ENCODE assay signal across 8 mouse cellular contexts in the genomic region with DNA sequence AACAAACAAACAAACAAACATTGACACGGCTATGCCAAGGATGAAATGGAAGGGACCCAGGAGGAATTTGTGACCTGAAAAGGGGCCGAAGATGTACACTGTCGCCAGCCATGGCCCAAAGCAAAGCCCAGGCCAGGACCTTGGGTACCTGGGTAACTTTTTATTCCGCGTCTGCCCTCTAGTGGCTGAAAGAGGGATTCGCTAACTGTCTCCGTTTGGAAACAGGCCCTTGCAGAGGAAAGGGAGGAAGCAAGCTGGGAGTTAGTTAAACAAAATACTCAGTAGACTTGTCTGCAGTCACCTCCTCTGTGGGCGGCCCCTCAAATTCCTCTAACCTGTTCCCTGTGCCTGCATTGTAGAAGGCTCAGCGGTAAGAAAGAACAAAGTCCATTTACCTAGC.
DNase-seq lines count a peak whose midpoint lies in the region; TF ChIP-seq lines count a peak whose summit lies in the region.

No protein-coding gene starts in this region.

- H3K4me3 ChIP-seq in E14TG2a.4 (replicated peaks; ENCODE audit: low read length), result no peak overlapping the region
- no peak overlapping the region for H3K4me3 ChIP-seq in heart, embryonic 10.5 days
- no peak overlapping the region for H3K4me3 ChIP-seq in lung, adult 2 months (replicated peaks; ENCODE audit: extremely low read depth, low read depth, low read length)

- TF ChIP-seq POLR2A in lung, adult 2 months (IDR thresholded peaks at IDR 0.05; ENCODE audit: borderline replicate concordance, extremely low read depth, low read depth, low read length), result no peak

- no peaks in the 10 kb centered on the region for H3K9me3 ChIP-seq in E14TG2a.4 (ENCODE audit: low read length)
- H3K9me3 ChIP-seq in heart, embryonic 10.5 days, result no peaks in the 10 kb centered on the region

- peaks cover 30% of the 10 kb centered on the region for H3K27me3 ChIP-seq in E14TG2a.4 (ENCODE audit: insufficient read depth, low read length)
- H3K27me3 ChIP-seq in heart, embryonic 10.5 days (ENCODE audit: insufficient read depth, poor library complexity, severe bottlenecking), result no peaks in the 10 kb centered on the region; the same call in 1 of the 2 replicates

- peak; percentile 76 for TF ChIP-seq CTCF in E14TG2a.4 (conservative IDR thresholded peaks at IDR 0.05; ENCODE audit: low read length)
- TF ChIP-seq CTCF in lung, adult 2 months (IDR thresholded peaks at IDR 0.05; ENCODE audit: insufficient read depth, low read length), result peak; percentile 66

- DNase-seq in adrenal gland, adult 18-20 months (ENCODE audit: low spot score in 2 of 2), result peak; percentile 60 to 68
- peak; percentile 85 for DNase-seq in embryo, embryonic 11 days
- peak; percentile 79 for DNase-seq in heart, embryonic 10.5 days (ENCODE audit: low spot score)
- peak; percentile 84 to 88 for DNase-seq in kidney, postnatal 4 days
- peak; percentile 50 for DNase-seq in lung, adult 2 months
- peak; percentile 86 for DNase-seq in retina, embryonic 14.5 days (ENCODE audit: low spot score)
- DNase-seq in urinary bladder, postnatal 4 days (ENCODE audit: low spot score in 2 of 2), result peak; percentile 39 to 68

- no peaks in the 10 kb centered on the region for H3K36me3 ChIP-seq in E14TG2a.4 (ENCODE audit: insufficient read depth, low read length)
- H3K36me3 ChIP-seq in heart, embryonic 10.5 days, result no peaks in the 10 kb centered on the region

- H3K27ac ChIP-seq in heart, embryonic 10.5 days, result no peak overlapping the region

- 9% methylated on average over 9 of the region's 9 CpGs for WGBS in heart, embryonic 10.5 days
- 10% methylated on average over 9 of the region's 9 CpGs for WGBS in lung, adult 2 months

- H3K4me1 ChIP-seq in E14TG2a.4 (replicated peaks; ENCODE audit: low read depth, low read length), result peaks cover 45% of the 10 kb centered on the region
- peaks cover 11% of the 10 kb centered on the region for H3K4me1 ChIP-seq in heart, embryonic 10.5 days
- H3K4me1 ChIP-seq in lung, adult 2 months (ENCODE audit: control insufficient read depth, insufficient read depth, low read length), result no peaks in the 10 kb centered on the region
